Mouse (Mus musculus): ENCODE data around the gene Arl8a.

Arl8a gene

GRCm38 (mm10) chr1:135131560-135131959 is 15.1 kb upstream of the Arl8a start:
- in situ Hi-C loops (cut with MboI; ENCODE audit: low pct_unique_long_range_greater_than_20kb in 1 of 2, low sequenced_read_pairs in 2 of 2, unreplicated experiment in 1 of 2): no loop called here

- in situ Hi-C loops (cut with MboI; ENCODE audit: low pct_unique_long_range_greater_than_20kb in 1 of 2, low sequenced_read_pairs in 2 of 2, unreplicated experiment in 1 of 2): no loop called here
Observed at GRCm38 (mm10) chr1:135132473-135132872, 14.2 kb upstream of the Arl8a start, which contains the start of gene Ptpn7. TSS of gene Ptpn7 (plus strand) at chr1:135132700.

GRCm38 (mm10) chr1:135132893-135133369 is 13.7 kb upstream of the Arl8a start:
- in situ Hi-C loops (cut with MboI; ENCODE audit: low pct_unique_long_range_greater_than_20kb in 1 of 2, low sequenced_read_pairs in 2 of 2, unreplicated experiment in 1 of 2): no loop called here

GRCm38 (mm10) chr1:135133678-135134435 is 12.8 kb upstream of the Arl8a start:
- in situ Hi-C loops (cut with MboI; ENCODE audit: low pct_unique_long_range_greater_than_20kb in 1 of 2, low sequenced_read_pairs in 2 of 2, unreplicated experiment in 1 of 2): no loop called here

- in situ Hi-C loops (cut with MboI; ENCODE audit: low pct_unique_long_range_greater_than_20kb in 1 of 2, low sequenced_read_pairs in 2 of 2, unreplicated experiment in 1 of 2): no loop called here
Observed at GRCm38 (mm10) chr1:135135111-135135787, 11.4 kb upstream of the Arl8a start.

- in situ Hi-C loops (cut with MboI; ENCODE audit: low pct_unique_long_range_greater_than_20kb in 1 of 2, low sequenced_read_pairs in 2 of 2, unreplicated experiment in 1 of 2): no loop called here
Observed at GRCm38 (mm10) chr1:135136500-135136899, 10.1 kb upstream of the Arl8a start.

GRCm38 (mm10) chr1:135139906-135140305 is 6.7 kb upstream of the Arl8a start:
- in situ Hi-C loops (cut with MboI; ENCODE audit: low pct_unique_long_range_greater_than_20kb in 1 of 2, low sequenced_read_pairs in 2 of 2, unreplicated experiment in 1 of 2): no loop called here

- in situ Hi-C loops (cut with MboI; ENCODE audit: low pct_unique_long_range_greater_than_20kb in 1 of 2, low sequenced_read_pairs in 2 of 2, unreplicated experiment in 1 of 2): no loop called here
Observed at GRCm38 (mm10) chr1:135142452-135142851, 4.2 kb upstream of the Arl8a start.

GRCm38 (mm10) chr1:135143940-135144339 is 2.7 kb upstream of the Arl8a start:
- in situ Hi-C loops (cut with MboI; ENCODE audit: low pct_unique_long_range_greater_than_20kb in 1 of 2, low sequenced_read_pairs in 2 of 2, unreplicated experiment in 1 of 2): no loop called here

GRCm38 (mm10) chr1:135146946-135147701 is 500 bp downstream of the Arl8a start:
- in situ Hi-C loops (cut with MboI; ENCODE audit: low pct_unique_long_range_greater_than_20kb in 1 of 2, low sequenced_read_pairs in 2 of 2, unreplicated experiment in 1 of 2): no loop called here

GRCm38 (mm10) chr1:135147702-135148058 is 1.1 kb downstream of the Arl8a start:
- in situ Hi-C loops (cut with MboI; ENCODE audit: low pct_unique_long_range_greater_than_20kb in 1 of 2, low sequenced_read_pairs in 2 of 2, unreplicated experiment in 1 of 2): no loop called here

GRCm38 (mm10) chr1:135148476-135148875 is 1.9 kb downstream of the Arl8a start:
- in situ Hi-C loops (cut with MboI; ENCODE audit: low pct_unique_long_range_greater_than_20kb in 1 of 2, low sequenced_read_pairs in 2 of 2, unreplicated experiment in 1 of 2): no loop called here

GRCm38 (mm10) chr1:135148996-135149395 is 2.4 kb downstream of the Arl8a start:
- in situ Hi-C loops (cut with MboI; ENCODE audit: low pct_unique_long_range_greater_than_20kb in 1 of 2, low sequenced_read_pairs in 2 of 2, unreplicated experiment in 1 of 2): no loop called here

GRCm38 (mm10) chr1:135154011-135154410 is 7.4 kb downstream of the Arl8a start:
- in situ Hi-C loops (cut with MboI; ENCODE audit: low pct_unique_long_range_greater_than_20kb in 1 of 2, low sequenced_read_pairs in 2 of 2, unreplicated experiment in 1 of 2): loop anchor here in 1 of 2 experiments (10.0 kb wide), 1 partner anchor 211 kb away; no protein-coding TSS in a partner anchor

- in situ Hi-C loops (cut with MboI; ENCODE audit: low pct_unique_long_range_greater_than_20kb in 1 of 2, low sequenced_read_pairs in 2 of 2, unreplicated experiment in 1 of 2): loop anchor here in 1 of 2 experiments (10.0 kb wide), 1 partner anchor 210 kb away; no protein-coding TSS in a partner anchor
Observed at GRCm38 (mm10) chr1:135154411-135154959, 7.9 kb downstream of the Arl8a start.

- in situ Hi-C loops (cut with MboI; ENCODE audit: low pct_unique_long_range_greater_than_20kb in 1 of 2, low sequenced_read_pairs in 2 of 2, unreplicated experiment in 1 of 2): loop anchor here in 1 of 2 experiments (10.0 kb wide), 1 partner anchor 209 kb away; no protein-coding TSS in a partner anchor
Observed at GRCm38 (mm10) chr1:135156300-135156699, 9.7 kb downstream of the Arl8a start.

- in situ Hi-C loops (cut with MboI; ENCODE audit: low pct_unique_long_range_greater_than_20kb in 1 of 2, low sequenced_read_pairs in 2 of 2, unreplicated experiment in 1 of 2): loop anchor here in 1 of 2 experiments (10.0 kb wide), 1 partner anchor 206 kb away; no protein-coding TSS in a partner anchor
Observed at GRCm38 (mm10) chr1:135158633-135159032, 12.0 kb downstream of the Arl8a start.

- in situ Hi-C loops (cut with MboI; ENCODE audit: low pct_unique_long_range_greater_than_20kb in 1 of 2, low sequenced_read_pairs in 2 of 2, unreplicated experiment in 1 of 2): loop anchor here in 1 of 2 experiments (10.0 kb wide), 1 partner anchor 206 kb away; no protein-coding TSS in a partner anchor
Observed at GRCm38 (mm10) chr1:135159074-135159473, 12.4 kb downstream of the Arl8a start.

Data from mouse embryonic stem cell (cell line).